Mouse (Mus musculus) left cerebral cortex, adult 2 months (tissue): ENCODE data around the gene Psma1. TPM values are rescaled to one million over a fixed set of nuclear protein-coding genes. Genes with fewer than 3 reads are reported as not detected.

ENCODE experiments used
- DNase-seq, 2 experiments: peaks; one replicate each; pipeline ENCODE4 v3.0.0; 2021 to 2022; ENCODE audit warnings: low spot score in 2 of 2, mixed read lengths in 1 of 2; ENCODE audit errors: extremely low spot score in 1 of 2
- H3K27ac ChIP-seq: fragments of 200-600 bp; 2 replicates; pipeline ENCODE4 v1.8.1; 2022
- H3K4me3 ChIP-seq: fragments of 200-600 bp; 2 replicates; pipeline ENCODE4 v1.8.1; 2022
- CTCF ChIP-seq: fragments of 200-600 bp; IDR thresholded peaks from 2 replicates; pipeline ENCODE4 v1.8.1; 2022; ENCODE audit warnings: antibody characterized with exemption, mild to moderate bottlenecking, moderate library complexity
- intact Hi-C: fragments of 180-260 bp; cut with DNase I; formaldehyde crosslinking; loops from one replicate; pipeline ENCODE4 v1.15.1; 2025
- total RNA-seq, 2 experiments: library from RNA; stranded (reverse); gene quantifications; 2 replicates each; pipeline ENCODE4 v1.2.3; 2021

Gene Psma1
- total RNA-seq, 2 experiments from 2014 or later = 98.8 to 103 TPM

DNA sequence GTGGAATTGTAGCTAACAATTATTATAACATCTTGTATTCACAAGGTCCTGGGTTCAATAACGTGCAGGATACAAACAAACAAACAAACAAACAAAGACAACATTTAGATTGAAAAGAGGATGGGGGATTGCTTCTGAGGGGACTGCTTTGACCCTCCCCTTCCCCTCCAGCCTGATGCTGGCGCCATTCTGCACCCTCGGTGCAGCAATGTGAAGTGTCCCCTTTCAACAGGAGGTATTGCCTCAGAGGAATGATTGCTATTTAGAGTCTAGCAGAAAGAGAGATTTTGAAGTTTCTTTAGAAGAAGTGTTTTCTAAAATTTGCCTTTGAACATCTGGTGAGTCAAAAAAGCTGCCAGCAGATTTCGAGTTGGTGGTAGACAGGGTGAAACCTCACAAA lies 23.3 kb upstream of the Psma1 start:
- intact Hi-C loops = no loop called here

DNA sequence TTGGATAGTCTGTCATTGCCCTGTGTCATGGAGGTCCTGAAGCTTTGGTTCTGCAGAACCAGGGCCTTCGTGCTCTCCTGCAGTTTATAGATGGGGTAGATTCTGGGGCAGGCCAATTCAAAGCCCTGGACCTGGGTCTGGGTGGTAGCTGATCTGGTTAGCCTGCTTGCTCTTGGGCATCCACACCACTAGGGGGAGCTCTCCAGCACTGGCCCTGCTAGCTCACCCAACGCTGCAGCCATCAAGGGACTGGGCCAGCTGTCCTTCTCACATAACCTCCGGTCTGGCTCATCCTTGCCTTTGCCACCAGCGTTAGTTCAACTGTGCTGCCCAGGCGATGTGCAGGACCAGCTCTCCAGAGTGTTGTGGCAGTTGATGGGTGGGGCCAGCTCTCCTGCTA lies 18.8 kb upstream of the Psma1 start:
- Histone ChIP-seq H3K4me3 (no peak overlapping the region), H3K27ac (no peak overlapping the region)
- TF ChIP-seq CTCF = peak; percentile 37
- DNase-seq = no peak
- intact Hi-C loops = no loop called here

More for the DNA sequence above, 23.3 kb upstream of the Psma1 start:
- no peak for TF ChIP-seq CTCF
- H3K27ac ChIP-seq = no peak overlapping the region
- no peak overlapping the region for H3K4me3 ChIP-seq
- no peak for DNase-seq

DNA sequence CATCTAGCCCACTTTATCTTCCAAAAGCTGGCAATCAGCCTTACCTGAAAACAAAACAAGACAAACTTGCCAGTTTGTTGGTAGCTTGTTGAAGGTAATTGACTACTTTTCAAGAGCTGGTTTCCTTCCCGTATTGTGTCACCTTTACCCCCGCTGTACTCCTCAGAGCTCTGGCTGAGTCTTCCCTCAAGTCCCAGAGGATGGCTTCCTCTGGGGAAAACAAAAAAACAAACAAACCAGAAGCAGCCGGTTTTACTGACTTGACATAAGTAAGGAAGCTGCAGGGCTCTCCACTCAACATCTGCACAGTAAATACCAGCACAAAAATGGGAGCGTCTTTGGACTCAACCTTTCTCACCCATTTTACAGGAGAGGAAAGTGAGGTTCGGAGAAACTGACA lies 18.0 kb upstream of the Psma1 start:
- DNase-seq = no peak
- intact Hi-C loops = no loop called here
- no peak for TF ChIP-seq CTCF
- Histone ChIP-seq H3K4me3 (no peak overlapping the region), H3K27ac (no peak overlapping the region)

DNA sequence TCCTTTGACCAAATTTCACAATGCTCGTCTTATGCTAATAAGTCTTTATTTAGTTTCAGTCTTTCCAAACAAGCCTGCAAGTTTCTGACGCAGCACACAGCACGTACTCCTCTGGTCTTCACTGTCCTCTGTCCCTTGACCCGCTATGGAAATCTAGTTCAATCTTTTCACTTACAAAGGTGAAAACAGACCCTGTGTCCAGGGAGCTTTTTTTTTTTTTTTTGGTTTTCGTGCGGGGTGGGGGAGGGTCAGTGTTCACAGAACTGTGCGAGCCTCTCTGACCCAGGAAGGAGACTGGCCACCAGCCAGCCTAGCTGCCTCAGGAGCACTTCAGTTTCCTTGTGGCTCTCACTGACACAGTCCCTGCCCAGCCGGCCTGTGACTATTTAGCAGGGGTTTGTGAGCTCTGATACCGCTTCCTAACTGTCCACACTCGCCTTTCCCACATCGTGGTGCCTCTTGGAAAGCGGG lies 16.6 kb upstream of the Psma1 start:
- peak overlapping the region; percentile 51; the same call in 1 of the 2 replicates for H3K27ac ChIP-seq
- peak in 1 of 2 experiments; percentile 55 for DNase-seq
- peak overlapping the region; percentile 30 for H3K4me3 ChIP-seq
- no peak for TF ChIP-seq CTCF
- intact Hi-C loops = no loop called here

DNA sequence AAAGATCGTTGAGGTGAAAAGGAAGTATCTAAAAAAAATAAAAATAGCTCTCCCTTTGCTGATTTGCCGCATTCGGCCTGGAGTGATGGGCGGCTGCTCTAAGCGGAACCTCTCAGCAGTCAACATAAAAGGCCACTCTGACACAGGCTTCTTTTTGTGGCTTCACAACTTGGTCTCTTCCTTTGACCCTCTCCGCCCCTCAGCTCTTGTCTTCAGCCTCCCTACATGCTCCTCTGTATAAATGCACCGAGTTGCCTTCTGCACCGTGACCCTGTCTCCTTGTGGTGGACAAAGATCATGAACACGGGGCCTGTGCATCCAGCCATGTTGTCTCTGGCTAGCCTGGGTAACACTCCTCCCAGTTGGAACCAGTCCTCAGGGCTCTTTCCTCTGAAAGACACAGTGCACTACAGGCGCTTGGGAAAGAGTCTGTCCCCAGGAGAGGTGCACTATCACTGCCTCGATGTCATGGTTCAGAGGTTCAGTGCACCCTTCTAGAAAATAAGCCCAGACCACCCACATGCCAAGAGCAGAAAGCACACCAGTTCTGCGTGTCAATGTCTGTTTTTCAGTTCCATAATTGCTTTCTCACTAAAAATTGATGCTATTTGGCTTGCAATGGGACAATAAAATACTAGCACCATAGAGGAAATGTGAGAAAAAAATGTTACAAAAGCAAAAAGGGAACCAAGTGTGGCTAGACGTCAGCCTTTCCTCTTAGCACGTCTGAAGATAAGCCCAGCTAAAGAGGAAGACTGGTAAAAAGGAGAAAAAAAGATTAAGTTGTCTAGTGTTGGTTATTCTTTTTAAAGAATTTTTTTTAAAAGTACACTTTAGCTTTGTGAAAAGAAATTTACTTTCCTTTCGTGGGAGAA lies 15.8 kb upstream of the Psma1 start:
- TF ChIP-seq CTCF = no peak
- no peak overlapping the region for H3K4me3 ChIP-seq
- DNase-seq = no peak
- peak overlapping the region; percentile 5; the same call in 1 of the 2 replicates for H3K27ac ChIP-seq
- intact Hi-C loops = no loop called here

DNA sequence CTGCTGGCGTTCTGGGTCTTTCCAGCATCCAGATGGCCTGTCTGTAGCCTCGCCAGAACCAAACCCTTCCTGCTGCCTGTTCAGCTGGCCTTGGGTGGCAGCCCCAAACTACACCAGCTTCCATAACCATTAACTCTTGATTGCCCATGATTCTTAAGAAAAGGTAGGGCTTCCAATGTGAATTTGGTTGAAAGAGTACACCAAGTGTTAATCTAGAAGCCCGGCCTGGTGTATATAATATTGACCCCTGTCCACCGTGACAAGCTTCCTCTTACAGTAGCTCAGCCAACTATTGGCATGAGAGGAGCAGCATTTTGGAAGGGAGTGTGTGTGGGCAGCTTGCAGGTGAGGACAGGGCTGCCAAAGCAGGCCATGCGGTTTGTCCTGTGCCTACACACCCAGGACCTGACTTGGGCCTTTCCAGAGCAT lies 14.2 kb upstream of the Psma1 start:
- Histone ChIP-seq H3K27ac (no peak overlapping the region), H3K4me3 (no peak overlapping the region)
- no peak for DNase-seq
- no peak for TF ChIP-seq CTCF
- intact Hi-C loops = no loop called here

DNA sequence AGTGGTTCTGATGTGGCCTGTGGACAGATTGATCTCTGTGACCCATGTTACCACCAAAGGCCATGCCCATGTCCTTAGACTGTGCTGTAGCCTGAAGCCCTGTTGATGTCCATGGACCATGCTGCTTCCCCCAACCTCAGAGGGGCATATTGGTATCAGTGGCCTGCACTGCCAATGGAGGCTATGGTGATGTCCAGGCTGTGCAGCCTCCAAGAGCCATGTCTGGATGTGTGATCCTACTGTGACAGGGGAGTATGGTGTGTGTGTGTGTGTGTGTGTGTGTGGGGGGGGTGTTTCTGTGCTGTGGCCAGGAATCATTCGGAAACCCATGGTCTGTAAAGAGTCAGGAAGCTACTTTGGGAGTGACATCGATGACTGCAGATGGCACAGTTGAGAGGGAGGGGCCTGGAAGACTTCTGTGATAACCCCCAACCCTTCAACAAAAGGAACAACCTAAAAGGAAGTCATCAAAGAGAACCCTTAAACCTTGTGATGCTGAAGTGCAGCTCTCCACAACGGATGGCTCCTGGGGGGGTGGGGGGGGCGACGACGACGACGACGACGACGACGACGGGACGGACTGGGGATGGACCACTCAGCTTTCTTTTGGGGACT lies 8.5 kb upstream of the Psma1 start:
- no peak for DNase-seq
- Histone ChIP-seq H3K27ac (no peak overlapping the region), H3K4me3 (no peak overlapping the region)
- no peak for TF ChIP-seq CTCF
- intact Hi-C loops = loop anchor here (10.0 kb wide), 2 partner anchors 350 to 530 kb away; partner anchors contain the start of gene Calca

DNA sequence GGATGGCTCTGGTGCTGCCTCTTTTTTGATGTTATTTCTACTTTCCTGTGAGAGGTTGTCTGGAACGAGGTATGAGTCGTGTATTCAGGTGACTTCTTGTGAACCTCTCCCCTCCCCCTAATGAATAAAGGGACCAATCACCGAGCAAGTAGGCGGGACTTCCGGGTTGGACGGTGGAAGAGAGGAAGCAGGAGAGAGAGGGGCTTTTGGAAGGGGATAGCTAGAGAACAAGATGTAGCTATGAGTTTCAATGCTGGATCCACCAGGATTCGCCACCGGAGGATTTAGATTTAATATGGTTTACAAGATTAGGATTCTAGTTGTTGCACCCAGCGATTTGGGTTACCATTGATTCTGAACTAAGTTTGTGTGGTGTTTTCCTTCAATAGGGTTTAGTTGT lies 7.1 kb upstream of the Psma1 start:
- intact Hi-C loops = loop anchor here (10.0 kb wide), 2 partner anchors 352 to 532 kb away; partner anchors contain the start of gene Calca
- TF ChIP-seq CTCF = no peak

DNA sequence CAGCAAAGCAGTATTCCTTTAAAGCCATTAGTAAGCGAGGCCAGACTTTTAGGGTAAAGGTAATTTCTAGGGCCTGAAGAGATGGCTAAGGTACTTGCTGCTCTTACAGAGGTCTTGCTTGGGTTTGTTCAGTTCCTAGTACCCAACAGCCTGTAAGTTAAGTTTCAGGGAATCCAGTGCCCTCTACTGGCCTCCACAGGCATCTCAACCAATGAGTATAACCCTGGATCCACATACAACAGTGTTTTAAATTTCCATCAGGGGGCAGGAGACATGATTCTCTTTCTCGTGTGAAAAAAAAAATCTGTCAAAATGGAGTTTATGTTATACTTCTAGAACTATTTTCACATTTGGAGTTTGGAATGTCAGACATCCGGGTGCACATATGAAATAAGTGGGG lies 5.8 kb upstream of the Psma1 start:
- no peak overlapping the region for H3K27ac ChIP-seq
- DNase-seq = no peak
- H3K4me3 ChIP-seq = no peak overlapping the region
- TF ChIP-seq CTCF = peak; percentile 65
- intact Hi-C loops = loop anchor here (1.0 to 10.0 kb wide), 3 partner anchors 135 to 533 kb away; partner anchors contain the start of gene Calca

More for the DNA sequence above, 7.1 kb upstream of the Psma1 start:
- Histone ChIP-seq H3K4me3 (no peak overlapping the region), H3K27ac (no peak overlapping the region)
- no peak for DNase-seq

DNA sequence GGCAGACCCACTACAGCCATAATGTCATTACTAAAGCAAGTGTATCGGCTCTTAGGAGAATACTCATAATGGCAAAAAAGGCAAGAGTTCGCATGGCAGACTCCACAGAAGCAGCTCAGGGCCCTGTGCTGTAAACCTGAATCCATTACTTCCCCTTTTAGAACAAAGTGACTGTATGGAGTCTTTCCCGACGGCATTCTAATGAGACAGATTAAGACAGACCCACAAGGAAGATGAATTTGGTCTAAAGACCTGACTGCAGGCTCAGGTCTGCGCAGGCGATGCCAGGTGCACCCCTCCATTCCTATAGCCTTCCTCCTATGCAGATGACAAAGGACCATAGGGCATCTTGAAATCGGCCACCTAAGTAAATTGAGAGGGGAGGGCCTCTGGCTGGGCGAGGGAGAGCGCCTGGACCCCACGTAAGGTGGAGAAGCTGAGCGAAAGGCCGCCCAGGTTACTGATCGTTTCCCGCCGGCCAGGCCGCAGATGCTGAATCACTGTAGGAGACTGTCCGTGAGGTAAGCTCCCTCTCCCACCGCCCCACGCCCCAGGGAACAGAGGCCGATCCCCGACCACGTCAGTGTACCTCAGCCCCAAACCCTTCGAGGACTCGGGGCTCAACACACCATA lies 430 bp downstream of the Psma1 start:
- DNase-seq = no peak
- Histone ChIP-seq H3K27ac (peak overlapping the region; percentile 77), H3K4me3 (peak overlapping the region; percentile 87)
- intact Hi-C loops = loop anchor here (1.0 to 5.0 kb wide), 3 partner anchors 21 to 217 kb away; partner anchors contain the start of genes Copb1 and Pde3b
- TF ChIP-seq CTCF = no peak

DNA sequence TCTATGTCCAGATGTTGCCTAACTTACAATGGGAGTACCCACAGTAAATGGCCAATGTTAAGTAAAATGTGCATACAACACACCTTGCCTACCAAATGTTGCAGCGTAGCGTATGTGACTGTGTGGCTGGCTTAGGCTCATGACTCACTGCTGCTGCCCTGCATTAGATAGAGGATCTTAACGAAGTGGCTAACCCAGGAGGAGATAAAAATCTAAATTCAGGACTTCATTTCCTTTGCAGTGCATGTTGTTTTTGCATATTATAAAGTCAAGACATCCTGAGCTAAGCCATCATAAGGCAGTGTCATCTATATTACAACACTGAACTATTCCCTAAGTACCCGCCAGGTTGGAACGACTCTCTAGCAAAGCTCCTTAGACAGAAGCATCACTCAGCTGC lies 7.5 kb downstream of the Psma1 start:
- Histone ChIP-seq H3K4me3 (no peak overlapping the region), H3K27ac (no peak overlapping the region)
- intact Hi-C loops = loop anchor here (5.0 kb wide), 1 partner anchor 36 kb away; no protein-coding TSS in a partner anchor
- DNase-seq = no peak
- TF ChIP-seq CTCF = no peak
